ENCODE assay signal across 11 mouse cellular contexts in the genomic region with DNA sequence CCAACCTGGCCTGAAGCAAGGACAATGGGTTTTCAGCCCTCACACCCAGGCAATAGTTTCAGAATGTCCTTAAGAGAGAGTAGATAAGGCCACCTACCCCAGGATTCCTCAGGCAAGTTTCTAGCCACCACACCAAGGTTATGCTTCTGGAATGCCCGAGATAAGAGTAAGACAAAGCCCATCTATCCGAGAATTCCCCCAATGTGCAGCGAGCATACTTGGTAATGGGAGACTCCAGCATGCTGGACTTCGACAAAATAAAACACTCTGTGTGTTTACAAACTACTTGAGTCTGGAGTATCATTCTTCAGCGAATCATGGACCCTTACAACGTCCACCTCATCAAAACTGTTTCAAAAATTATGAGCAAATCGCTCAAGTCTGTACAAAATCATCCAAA. TPM values are rescaled to one million over a fixed set of nuclear protein-coding genes. Genes with fewer than 3 reads are reported as not detected.
A peak's percentile ranks its signal among the peaks of the same experiment; 100 is the strongest.
DNase-seq lines count a peak whose midpoint lies in the region; ATAC-seq and TF ChIP-seq lines count a peak whose summit lies in the region.
"Had no signal": no experiment of that assay in that cellular context is flagged by ENCODE, and none has a peak within 500 bp of the region (broad histone marks: within the 10 kb centered on the region; RNA-seq: fewer than 3 reads in every experiment).

No protein-coding gene starts in this region.

- peak overlapping the region; percentile 46; the same call in 1 of the 2 replicates for H3K27ac ChIP-seq in heart, embryonic 16.5 days (ENCODE audit: low read length)
- H3K27ac ChIP-seq in brown adipose tissue, adult 24 weeks (replicated peaks; ENCODE audit: low read depth, low read length), result 0 out of 2 replicates have a peak overlapping the region, but pooled peaks have one; percentile 26
- H3K27ac ChIP-seq in hindbrain, embryonic 12.5 days, result no peak overlapping the region
- H3K27ac ChIP-seq in liver, postnatal 0 days (ENCODE audit: low read depth), result no peak overlapping the region

- 38% methylated on average over 7 of the region's 7 CpGs for WGBS in heart, embryonic 16.5 days
- WGBS in hindbrain, embryonic 12.5 days, result 73% methylated on average over 7 of the region's 7 CpGs
- WGBS in liver, postnatal 0 days (ENCODE audit: insufficient replicate concordance), result 49% methylated on average over 7 of the region's 7 CpGs

- H3K4me2 ChIP-seq in heart, embryonic 16.5 days (ENCODE audit: low read depth, low read length), result peak overlapping the region; percentile 85
- peak overlapping the region; percentile 64; the same call in 1 of the 2 replicates for H3K4me2 ChIP-seq in hindbrain, embryonic 12.5 days (replicated peaks)
- peak overlapping the region; percentile 81 for H3K4me2 ChIP-seq in liver, postnatal 0 days (ENCODE audit: low read depth, low read length)

- no peak for DNase-seq in heart, postnatal 14 days
- no peak for DNase-seq in liver, postnatal 0 days
- DNase-seq in left cerebral cortex, adult 8-10 months (ENCODE audit: low spot score in 2 of 2), result no peak
- no peak for DNase-seq in urinary bladder, postnatal 14 days (ENCODE audit: low spot score)
- no peak for DNase-seq in gastrocnemius, postnatal 36 days
- DNase-seq: kidney, adult 9 months had no signal

- H3K36me3 ChIP-seq in heart, embryonic 16.5 days (ENCODE audit: control insufficient read depth, insufficient read depth), result no peaks in the 10 kb centered on the region; the same call in 1 of the 2 replicates
- H3K36me3 ChIP-seq in hindbrain, embryonic 12.5 days, result 0 out of 2 replicates have a peak, but pooled peaks cover 10% of the 10 kb centered on the region
- H3K36me3 ChIP-seq in liver, postnatal 0 days (replicated peaks; ENCODE audit: insufficient read depth, low read length), result peaks cover 6% of the 10 kb centered on the region; the same call in 1 of the 2 replicates

- peak overlapping the region; percentile 77 for H3K4me3 ChIP-seq in heart, embryonic 16.5 days (ENCODE audit: low read length)
- H3K4me3 ChIP-seq in brown adipose tissue, adult 24 weeks (ENCODE audit: insufficient read depth, low read depth, low read length), result no peak overlapping the region
- H3K4me3 ChIP-seq in hindbrain, embryonic 12.5 days, result no peak overlapping the region
- peak overlapping the region; percentile 79; the same call in 1 of the 2 replicates for H3K4me3 ChIP-seq in liver, postnatal 0 days (ENCODE audit: low read depth, low read length)

- no peaks in the 10 kb centered on the region for H3K27me3 ChIP-seq in heart, embryonic 16.5 days (ENCODE audit: control insufficient read depth, insufficient read depth, low read length)
- no peaks in the 10 kb centered on the region for H3K27me3 ChIP-seq in hindbrain, embryonic 12.5 days
- H3K27me3 ChIP-seq in liver, postnatal 0 days (ENCODE audit: insufficient read depth, low read length), result no peaks in the 10 kb centered on the region
- H3K27me3 ChIP-seq: Patski had no signal

- H3K9me3 ChIP-seq in heart, embryonic 16.5 days (replicated peaks; ENCODE audit: control insufficient read depth, low read length), result no peaks in the 10 kb centered on the region
- H3K9me3 ChIP-seq in hindbrain, embryonic 12.5 days (replicated peaks), result no peaks in the 10 kb centered on the region
- H3K9me3 ChIP-seq in liver, postnatal 0 days (ENCODE audit: low read length), result no peaks in the 10 kb centered on the region

- TF ChIP-seq CTCF in liver, postnatal 0 days (IDR thresholded peaks at IDR 0.05; ENCODE audit: low read depth), result no peak

- TF ChIP-seq EP300 in liver, postnatal 0 days (IDR thresholded peaks at IDR 0.05; ENCODE audit: low read depth), result no peak

- H3K9ac ChIP-seq in heart, embryonic 16.5 days (ENCODE audit: low read length), result no peak overlapping the region
- no peak overlapping the region for H3K9ac ChIP-seq in hindbrain, embryonic 12.5 days
- no peak overlapping the region; the same call in 1 of the 2 replicates for H3K9ac ChIP-seq in liver, postnatal 0 days (replicated peaks)

- peaks cover 14% of the 10 kb centered on the region for H3K4me1 ChIP-seq in heart, embryonic 16.5 days (ENCODE audit: control insufficient read depth, insufficient read depth, low read length)
- H3K4me1 ChIP-seq in brown adipose tissue, adult 24 weeks (ENCODE audit: control insufficient read depth, insufficient read depth, insufficient read length, low read length), result peaks cover 3% of the 10 kb centered on the region; the same call in 1 of the 2 replicates
- peaks cover 6% of the 10 kb centered on the region; the same call in 1 of the 2 replicates for H3K4me1 ChIP-seq in hindbrain, embryonic 12.5 days
- H3K4me1 ChIP-seq in liver, postnatal 0 days (ENCODE audit: insufficient read depth), result peaks cover 9% of the 10 kb centered on the region

- ATAC-seq in heart, embryonic 16.5 days (replicated peaks; ENCODE audit: extremely low read depth, insufficient read depth, low FRiP score), result no peak
- no peak for ATAC-seq in hindbrain, embryonic 12.5 days (ENCODE audit: low FRiP score)
- no peak for ATAC-seq in liver, postnatal 0 days

- intact Hi-C loops in heart, postnatal 14 days (cut with DNase I), result no loop called here
- intact Hi-C loops in gastrocnemius, postnatal 36 days (cut with DNase I), result no loop called here

RNA-seq across cellular contexts. Expression of a gene that starts 0.9 kb away (rescaled TPM):
- polyA plus RNA-seq in heart, embryonic 16.5 days (2015; fragmentation: Nextera tagmentation; extraction: Ambion mirVana), result 95.0 and 110 TPM in 2 replicates
- total RNA-seq in heart, postnatal 14 days (2021), result 10 to 100 TPM; 85.8 to 97.7 TPM
- 85.1 and 99.1 TPM in 2 replicates for polyA plus RNA-seq in brown adipose tissue, adult 24 weeks (2012; ENCODE audit: insufficient read depth, insufficient read length, missing spikeins)
- 85.7 and 101 TPM in 2 replicates for polyA plus RNA-seq in hindbrain, embryonic 12.5 days (2016; fragmentation: Nextera tagmentation; extraction: Ambion mirVana)
- 70.7 and 75.1 TPM in 2 replicates for polyA plus RNA-seq in liver, postnatal 0 days (2015; fragmentation: Nextera tagmentation; extraction: Ambion mirVana)
- 10 to 100 TPM; 51.5 to 62.1 (median 56.2) TPM for total RNA-seq in left cerebral cortex, adult 8-10 months (2022)
- total RNA-seq in gastrocnemius, postnatal 36 days (2021), result 10 to 100 TPM; 21.1 to 24.7 TPM

RNA-seq across cellular contexts. Expression of a gene that starts 4.0 kb away (rescaled TPM):
- not detected in 2 replicates for polyA plus RNA-seq in heart, embryonic 16.5 days (2015; fragmentation: Nextera tagmentation; extraction: Ambion mirVana)
- not detected for total RNA-seq in heart, postnatal 14 days (2021)
- not detected in 2 replicates for polyA plus RNA-seq in brown adipose tissue, adult 24 weeks (2012; ENCODE audit: insufficient read depth, insufficient read length, missing spikeins)
- not detected in 2 replicates for polyA plus RNA-seq in hindbrain, embryonic 12.5 days (2016; fragmentation: Nextera tagmentation; extraction: Ambion mirVana)
- polyA plus RNA-seq in liver, postnatal 0 days (2015; fragmentation: Nextera tagmentation; extraction: Ambion mirVana), result not detected in 2 replicates
- total RNA-seq in left cerebral cortex, adult 8-10 months (2022), result not detected
- not detected for total RNA-seq in gastrocnemius, postnatal 36 days (2021)
- total RNA-seq: common myeloid progenitor, adult 5-6 weeks had no signal
- polyA plus RNA-seq: Patski had no signal

RNA-seq across cellular contexts. Expression of a gene that starts 28.3 kb away (rescaled TPM):
- polyA plus RNA-seq in heart, embryonic 16.5 days (2015; fragmentation: Nextera tagmentation; extraction: Ambion mirVana), result 5.6 TPM in 1 of 2 replicates, not detected in the other
- total RNA-seq in heart, postnatal 14 days (2021), result not detected
- polyA plus RNA-seq in brown adipose tissue, adult 24 weeks (2012; ENCODE audit: insufficient read depth, insufficient read length, missing spikeins), result not detected in 2 replicates
- not detected in 2 replicates for polyA plus RNA-seq in hindbrain, embryonic 12.5 days (2016; fragmentation: Nextera tagmentation; extraction: Ambion mirVana)
- polyA plus RNA-seq in liver, postnatal 0 days (2015; fragmentation: Nextera tagmentation; extraction: Ambion mirVana), result 42.2 and 48.3 TPM in 2 replicates
- total RNA-seq in left cerebral cortex, adult 8-10 months (2022), result not detected
- total RNA-seq in gastrocnemius, postnatal 36 days (2021), result not detected
- total RNA-seq: common myeloid progenitor, adult 5-6 weeks had no signal
- polyA plus RNA-seq: Patski had no signal

Comparison
In these comparisons a context has a peak if more than half of its experiments do, and no peak if none do; other contexts are left out.
1. H3K27ac ChIP-seq: peak in heart, embryonic 16.5 days (single experiment) and brown adipose tissue, adult 24 weeks (single experiment); none in hindbrain, embryonic 12.5 days (single experiment) and liver, postnatal 0 days (single experiment).
2. H3K4me3 ChIP-seq: peak in heart, embryonic 16.5 days (single experiment) and liver, postnatal 0 days (single experiment); none in brown adipose tissue, adult 24 weeks (single experiment) and hindbrain, embryonic 12.5 days (single experiment).
3. Peak in every context shown above with its lines, with median percentiles within 50 percentile points of each other: H3K4me2 ChIP-seq.